Mouse (Mus musculus) spleen, adult 2 months (tissue): ENCODE data around the gene Cox15. TPM values are rescaled to one million over a fixed set of nuclear protein-coding genes. Genes with fewer than 3 reads are reported as not detected.

ENCODE experiments used
- DNase-seq, 2 experiments: peaks; one replicate each; pipeline versions ENCODE4 v3.0.0 to v3.0.0-alpha.2; 2012 to 2021; ENCODE audit warnings: low spot score in 2 of 2, low read depth in 1 of 2
- H3K27ac ChIP-seq: fragments of 200-500 bp; 2 replicates; pipeline ENCODE4 v1.5.1; 2012; ENCODE audit warnings: low read length, inconsistent platforms; ENCODE audit not compliant: insufficient read depth
- H3K27me3 ChIP-seq: fragments of 200-500 bp; 2 replicates; pipeline ENCODE4 v1.6.1; 2012; ENCODE audit warnings: mild to moderate bottlenecking, moderate library complexity, low read length, inconsistent platforms; ENCODE audit not compliant: control insufficient read depth, insufficient read depth
- H3K36me3 ChIP-seq: fragments of 200-500 bp; 2 replicates; pipeline ENCODE4 v1.6.1; 2012; ENCODE audit warnings: mild to moderate bottlenecking, low read length, inconsistent platforms; ENCODE audit not compliant: control insufficient read depth, insufficient read depth
- H3K4me1 ChIP-seq: fragments of 200-500 bp; 2 replicates; pipeline ENCODE4 v1.6.1; 2011; ENCODE audit warnings: inconsistent platforms; ENCODE audit not compliant: control insufficient read depth, insufficient read depth, insufficient read length
- H3K4me3 ChIP-seq: fragments of 200-500 bp; 2 replicates; pipeline ENCODE4 v1.5.1; 2011; ENCODE audit warnings: mild to moderate bottlenecking, inconsistent platforms; ENCODE audit not compliant: insufficient read depth, insufficient read length; ENCODE audit errors: extremely low read depth
- CTCF ChIP-seq: fragments of 200-500 bp; IDR thresholded peaks from 2 replicates; pipeline ENCODE4 v1.5.1; 2011; ENCODE audit warnings: mild to moderate bottlenecking, inconsistent platforms; ENCODE audit not compliant: insufficient read depth, insufficient read length, insufficient replicate concordance; ENCODE audit errors: extremely low read depth
- POLR2A ChIP-seq: fragments of 200-500 bp; IDR thresholded peaks from 2 replicates; pipeline ENCODE4 v1.6.1; 2011; ENCODE audit warnings: low read depth, low read length, inconsistent platforms
- WGBS: fragments of 180-500 bp; shearing (Covaris S2); methylation state at CpG from one replicate; pipeline ENCODE4 v1.1.7; 2018; 5-methylcytosine and 5-hydroxymethylcytosine counted together
- polyA plus RNA-seq: library from polyadenylated mRNA; depleted of rRNA; stranded (reverse); fragments of >200 nt; gene quantifications from 2 replicates; pipeline ENCODE4 v1.2.3, GENCODE M21; 2012

The Cox15 gene
- polyA plus RNA-seq, 1 experiment: 7.4 TPM

DNA sequence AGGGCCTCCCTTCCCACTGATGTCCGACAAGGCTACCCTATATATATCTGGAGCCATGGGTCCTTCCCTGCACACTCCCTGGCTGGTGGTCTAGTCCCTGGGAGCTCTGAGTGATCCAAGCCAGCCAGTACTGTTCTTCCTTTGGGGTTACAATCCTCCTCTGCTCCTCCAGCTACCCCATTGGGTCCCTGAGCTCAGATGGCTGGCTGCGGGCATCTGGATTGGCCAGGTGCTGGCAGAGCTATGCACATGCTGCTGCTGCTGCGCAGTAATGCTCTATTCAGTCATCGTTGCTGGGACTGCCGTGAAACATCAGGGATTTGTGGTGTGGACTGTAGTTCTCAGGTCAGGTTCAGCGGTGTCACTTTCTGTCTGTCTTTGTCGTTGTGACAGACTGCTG is 28.0 kb downstream of the Cox15 start:
- H3K36me3 ChIP-seq: peaks cover 24% of the 10 kb centered on the region
- no peaks in the 10 kb centered on the region for H3K27me3 ChIP-seq
- no peak for DNase-seq
- 99% methylated on average over 7 of the region's 7 CpGs for WGBS
- H3K4me3 ChIP-seq: no peak overlapping the region
- peaks cover 4% of the 10 kb centered on the region; the same call in 1 of the 2 replicates for H3K4me1 ChIP-seq
- no peak overlapping the region for H3K27ac ChIP-seq
- TF ChIP-seq POLR2A: no peak
- no peak for TF ChIP-seq CTCF

DNA sequence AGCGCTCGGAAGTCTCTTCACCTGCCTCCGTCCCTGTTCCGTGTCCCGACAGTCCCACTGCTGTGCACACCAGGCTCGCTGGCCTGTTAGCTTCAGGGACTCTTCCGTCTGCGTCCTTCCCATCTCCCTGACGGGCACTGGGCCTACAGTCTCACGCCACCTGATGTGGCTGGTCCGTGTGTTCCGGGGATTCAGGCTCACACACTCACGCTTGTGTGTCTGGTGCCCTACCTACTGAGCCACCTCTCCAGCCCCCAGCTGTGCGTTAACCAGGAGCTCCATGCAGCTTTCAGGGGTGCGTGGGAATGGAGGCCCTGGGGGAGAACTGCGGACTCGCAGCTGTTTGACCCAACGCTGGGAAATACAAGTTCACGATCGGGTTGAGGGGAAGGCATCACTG is 28.6 kb downstream of the Cox15 start:
- H3K4me1 ChIP-seq: peaks cover 4% of the 10 kb centered on the region; the same call in 1 of the 2 replicates
- no peaks in the 10 kb centered on the region for H3K27me3 ChIP-seq
- no peak for TF ChIP-seq POLR2A
- TF ChIP-seq CTCF: no peak
- WGBS: 95% methylated on average over 20 of the region's 20 CpGs
- DNase-seq: no peak
- peaks cover 20% of the 10 kb centered on the region for H3K36me3 ChIP-seq
- H3K27ac ChIP-seq: no peak overlapping the region
- H3K4me3 ChIP-seq: no peak overlapping the region

DNA sequence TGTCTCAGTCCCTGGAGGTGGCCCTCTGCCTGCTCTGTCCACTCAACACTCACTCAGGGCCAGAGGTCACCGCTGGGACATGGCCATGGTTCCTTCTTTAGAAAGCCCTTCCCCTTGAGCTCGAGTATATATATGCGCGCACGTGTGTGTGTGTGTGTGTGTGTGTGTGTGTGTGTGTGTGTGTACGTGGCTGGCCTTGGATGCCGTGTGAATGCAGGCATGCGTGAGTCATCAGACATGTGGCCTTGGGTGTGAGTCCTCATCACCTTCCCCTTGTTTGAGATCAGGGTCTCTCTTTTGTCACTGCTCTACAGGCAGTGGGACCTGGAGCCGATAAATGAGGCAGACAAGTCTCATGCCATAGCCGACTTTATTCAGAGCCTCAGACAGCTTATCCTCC is 29.3 kb downstream of the Cox15 start:
- TF ChIP-seq CTCF (no peak), POLR2A (no peak)
- H3K27ac ChIP-seq: no peak overlapping the region
- WGBS: 76% methylated on average over 10 of the region's 10 CpGs
- no peaks in the 10 kb centered on the region for H3K27me3 ChIP-seq
- no peak for DNase-seq
- H3K4me1 ChIP-seq: peaks cover 4% of the 10 kb centered on the region; the same call in 1 of the 2 replicates
- H3K36me3 ChIP-seq: peaks cover 20% of the 10 kb centered on the region
- H3K4me3 ChIP-seq: no peak overlapping the region

DNA sequence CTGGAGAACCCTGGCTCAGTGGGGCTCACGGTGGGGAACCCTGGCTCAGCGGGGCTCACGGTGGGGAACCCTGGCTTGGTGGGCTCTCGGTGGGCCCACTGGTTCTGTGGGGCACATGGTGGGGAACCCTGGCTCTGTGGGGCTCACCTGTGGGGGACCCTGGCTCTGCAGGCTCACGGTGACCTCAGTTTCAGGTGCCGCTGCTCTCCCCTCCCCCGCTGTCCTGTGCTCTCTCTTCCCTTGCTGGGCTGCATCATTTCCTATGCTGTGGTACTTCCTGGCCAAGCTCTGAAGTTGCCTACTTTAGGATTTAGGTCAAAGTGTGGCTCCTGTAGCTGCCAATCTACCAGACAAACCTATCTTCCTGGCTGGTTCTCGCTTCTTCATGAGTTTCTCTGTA is 29.9 kb downstream of the Cox15 start:
- Histone ChIP-seq H3K27me3 (no peaks in the 10 kb centered on the region), H3K4me3 (no peak overlapping the region), H3K4me1 (peaks cover 4% of the 10 kb centered on the region; the same call in 1 of the 2 replicates), H3K36me3 (peaks cover 16% of the 10 kb centered on the region), H3K27ac (no peak overlapping the region)
- TF ChIP-seq POLR2A (no peak), CTCF (no peak)
- DNase-seq: no peak
- 57% methylated on average over 8 of the region's 8 CpGs for WGBS

DNA sequence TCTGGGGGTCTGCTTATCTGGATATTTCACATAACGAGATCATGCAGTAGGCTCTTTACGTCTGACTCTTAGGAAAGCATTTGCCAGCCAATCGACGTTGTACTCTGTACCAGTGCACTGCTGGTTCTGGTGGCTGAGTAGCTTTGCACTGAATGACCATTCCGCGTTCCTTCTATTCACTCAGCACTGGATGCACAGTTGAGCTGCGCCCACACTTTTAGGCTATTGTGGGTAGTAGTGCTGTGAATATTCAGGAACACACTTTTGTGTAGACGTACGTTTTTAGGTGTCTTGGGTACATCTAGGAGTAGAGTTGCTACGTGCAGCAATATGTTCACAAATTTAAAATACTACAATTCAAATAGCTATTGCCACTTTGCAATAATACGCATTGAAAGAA is 32.7 kb downstream of the Cox15 start:
- Histone ChIP-seq H3K4me1 (no peaks in the 10 kb centered on the region; the same call in 1 of the 2 replicates), H3K27me3 (no peaks in the 10 kb centered on the region), H3K36me3 (peaks cover 13% of the 10 kb centered on the region), H3K4me3 (no peak overlapping the region), H3K27ac (no peak overlapping the region)
- WGBS: 95% methylated on average over 11 of the region's 11 CpGs
- TF ChIP-seq POLR2A (no peak), CTCF (no peak)
- no peak for DNase-seq

DNA sequence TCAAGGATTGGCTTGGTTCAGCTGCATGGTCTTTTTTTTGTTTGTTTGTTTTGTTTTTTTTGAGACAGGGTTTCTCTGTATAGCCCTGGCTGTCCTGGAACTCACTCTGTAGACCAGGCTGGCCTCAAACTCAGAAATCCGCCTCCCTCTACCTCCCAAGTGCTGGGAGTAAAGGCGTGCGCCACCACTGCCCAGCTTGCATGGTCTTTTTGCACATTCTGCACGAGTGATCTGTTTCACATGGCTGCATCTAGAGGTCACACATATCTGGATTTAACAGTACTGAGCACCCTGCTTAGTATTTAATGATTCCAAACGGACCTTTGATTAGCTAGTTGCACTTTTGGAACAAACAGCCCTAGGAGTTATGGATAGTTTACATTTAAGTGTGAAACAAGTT is 40.8 kb downstream of the Cox15 start:
- whole genome bisulfite sequencing: 60% methylated on average over 5 of the region's 5 CpGs
- Histone ChIP-seq H3K4me1 (peaks cover 8% of the 10 kb centered on the region; the same call in 1 of the 2 replicates), H3K4me3 (no peak overlapping the region), H3K36me3 (no peaks in the 10 kb centered on the region; the same call in 1 of the 2 replicates), H3K27me3 (no peaks in the 10 kb centered on the region), H3K27ac (no peak overlapping the region)
- no peak for TF ChIP-seq POLR2A
- TF ChIP-seq CTCF: no peak
- DNase-seq: no peak

DNA sequence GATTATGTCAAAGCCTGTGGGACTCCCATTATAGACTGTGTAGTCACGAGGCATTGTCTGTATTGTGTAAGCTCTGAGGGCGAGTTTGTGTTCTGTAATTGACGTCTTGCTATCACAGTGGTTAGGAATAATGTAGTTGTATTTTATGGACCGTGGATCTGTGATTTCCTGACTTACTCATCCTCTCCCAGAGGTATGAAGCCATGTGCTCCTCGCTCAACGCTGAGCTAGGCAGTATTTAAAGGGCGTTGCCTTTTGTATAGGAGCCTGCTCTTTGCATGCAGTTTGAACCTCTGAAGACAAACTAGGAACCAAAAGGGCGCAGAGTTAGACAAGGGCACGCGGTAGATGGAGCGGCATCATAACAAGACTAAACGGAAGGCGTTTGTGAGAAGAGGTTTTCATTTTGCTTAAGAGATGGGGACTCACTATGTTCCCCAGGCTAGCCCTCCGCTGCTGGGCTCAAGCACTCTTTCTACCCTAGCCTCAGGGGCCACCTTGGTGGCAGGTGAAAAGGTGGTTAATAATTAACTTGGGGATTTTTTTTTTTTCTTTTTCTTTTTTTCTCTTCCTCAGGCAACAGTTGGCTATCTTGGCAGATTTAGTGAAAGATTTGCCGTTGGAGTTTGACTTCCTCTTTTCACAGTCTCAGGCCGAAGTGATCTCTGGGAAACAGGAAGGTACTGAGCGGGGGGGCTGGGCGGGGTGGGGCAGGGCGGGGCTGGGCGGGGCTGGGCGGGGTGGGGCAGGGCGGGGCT is 41.5 kb downstream of the Cox15 start:
- peak; percentile 29 to 54 for DNase-seq
- 22% methylated on average over 21 of the region's 22 CpGs for WGBS
- no peak for TF ChIP-seq POLR2A
- TF ChIP-seq CTCF: no peak
- H3K4me1 ChIP-seq: peaks cover 8% of the 10 kb centered on the region; the same call in 1 of the 2 replicates
- H3K27me3 ChIP-seq: no peaks in the 10 kb centered on the region
- peak overlapping the region; percentile 39; the same call in 1 of the 2 replicates for H3K4me3 ChIP-seq
- peak overlapping the region; percentile 97 for H3K27ac ChIP-seq
- H3K36me3 ChIP-seq: no peaks in the 10 kb centered on the region; the same call in 1 of the 2 replicates
